ENCODE assay signal across 8 mouse cellular contexts in the genomic region with DNA sequence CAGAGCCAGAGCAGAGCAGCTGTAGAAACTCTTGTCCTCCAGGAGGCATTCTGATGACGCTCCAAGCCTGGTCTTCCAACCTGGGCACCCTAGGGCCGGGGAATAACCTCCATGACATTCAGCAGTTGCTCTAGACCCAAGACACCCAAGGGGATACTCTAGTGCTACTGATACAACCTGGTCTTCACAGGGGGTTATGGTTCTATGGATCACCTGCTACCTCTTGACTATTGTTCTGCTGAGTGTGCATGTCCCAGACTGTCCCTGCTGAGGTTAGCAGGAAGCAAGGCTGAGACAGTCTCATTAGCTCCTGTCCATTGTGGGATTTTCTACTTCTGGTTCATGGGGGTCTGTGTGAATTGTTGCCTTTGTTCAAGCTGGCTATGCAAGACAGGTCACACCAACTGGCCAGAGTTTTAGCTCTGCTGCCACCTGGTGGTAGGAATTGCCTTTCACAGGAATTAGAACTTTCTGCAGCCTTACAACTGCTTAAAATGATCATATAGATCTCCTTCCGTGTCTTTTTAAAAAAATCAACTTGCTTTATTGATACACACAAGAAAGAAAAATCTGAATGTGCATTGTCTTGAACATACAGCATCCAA. TPM values are rescaled to one million over a fixed set of nuclear protein-coding genes. Genes with fewer than 3 reads are reported as not detected.
DNase-seq lines count a peak whose midpoint lies in the region; ATAC-seq and TF ChIP-seq lines count a peak whose summit lies in the region.

No protein-coding gene starts in this region.

- no peak overlapping the region for H3K27ac ChIP-seq in forebrain, embryonic 14.5 days (ENCODE audit: low read depth, low read length)
- H3K27ac ChIP-seq in hindbrain, postnatal 0 days = no peak overlapping the region

- no peaks in the 10 kb centered on the region for H3K9me3 ChIP-seq in forebrain, embryonic 14.5 days (replicated peaks; ENCODE audit: control insufficient read depth, low read length)
- H3K9me3 ChIP-seq in hindbrain, postnatal 0 days (ENCODE audit: low read length) = no peaks in the 10 kb centered on the region

- H3K4me3 ChIP-seq in forebrain, embryonic 14.5 days (ENCODE audit: low read depth, low read length) = no peak overlapping the region
- no peak overlapping the region for H3K4me3 ChIP-seq in hindbrain, postnatal 0 days (ENCODE audit: low read length)

- H3K36me3 ChIP-seq in forebrain, embryonic 14.5 days (ENCODE audit: control insufficient read depth, insufficient read depth, low read length) = no peaks in the 10 kb centered on the region
- no peaks in the 10 kb centered on the region for H3K36me3 ChIP-seq in hindbrain, postnatal 0 days (ENCODE audit: insufficient read depth, low read length)

- no peak overlapping the region for H3K4me2 ChIP-seq in forebrain, embryonic 14.5 days (ENCODE audit: low read length)
- no peak overlapping the region for H3K4me2 ChIP-seq in hindbrain, postnatal 0 days (ENCODE audit: low read depth, low read length)

- H3K27me3 ChIP-seq in forebrain, embryonic 14.5 days (replicated peaks; ENCODE audit: control insufficient read depth, insufficient read depth, low read length) = no peaks in the 10 kb centered on the region
- H3K27me3 ChIP-seq in hindbrain, postnatal 0 days (ENCODE audit: insufficient read depth, low read length) = no peaks in the 10 kb centered on the region

- peak; percentile 83 for DNase-seq in NIH3T3 (ENCODE audit: low read depth)
- peak; percentile 37 for DNase-seq in c-Kit-positive CD71-positive TER-119-positive erythroid progenitor cells, embryonic 14.5 days (ENCODE audit: low spot score)
- DNase-seq in forebrain, embryonic 14.5 days (ENCODE audit: low spot score) = peak; percentile 85
- peak; percentile 93 for DNase-seq in hindbrain, postnatal 0 days (ENCODE audit: low spot score)
- DNase-seq in layer of hippocampus, postnatal 36 days = peak; percentile 50 to 65
- peak; percentile 45 to 49 for DNase-seq in right cerebral cortex, postnatal 36 days (ENCODE audit: low spot score in 2 of 2)
- DNase-seq in yolk sac, embryonic 10.5 days (ENCODE audit: low spot score) = peak; percentile 60

- H3K9ac ChIP-seq in forebrain, embryonic 14.5 days (ENCODE audit: low read length) = no peak overlapping the region
- H3K9ac ChIP-seq in hindbrain, postnatal 0 days (replicated peaks; ENCODE audit: low read length) = no peak overlapping the region

- WGBS in forebrain, embryonic 14.5 days = 58% methylated on average over 3 of the region's 3 CpGs
- WGBS in hindbrain, postnatal 0 days = 47% methylated on average over 3 of the region's 3 CpGs

- peak; percentile 93 for TF ChIP-seq CTCF in hindbrain, postnatal 0 days (IDR thresholded peaks at IDR 0.05; ENCODE audit: low read depth)

- ATAC-seq in forebrain, embryonic 14.5 days = peak; percentile 91
- peak; percentile 84 for ATAC-seq in hindbrain, postnatal 0 days
- ATAC-seq in megakaryocyte progenitor cell, adult 5-6 weeks (replicated peaks; ENCODE audit: poor library complexity) = peak; percentile 83

- no peaks in the 10 kb centered on the region for H3K4me1 ChIP-seq in forebrain, embryonic 14.5 days (ENCODE audit: control insufficient read depth, insufficient read depth, low read length)
- H3K4me1 ChIP-seq in hindbrain, postnatal 0 days (ENCODE audit: insufficient read depth, low read length) = no peaks in the 10 kb centered on the region

RNA-seq across cellular contexts. Expression of gene Tmed3, which starts 30.8 kb away (rescaled TPM):
- polyA plus RNA-seq in forebrain, embryonic 14.5 days (2014; fragmentation: Nextera tagmentation; extraction: Ambion mirVana) = 54.7 and 57.8 TPM in 2 replicates
- total RNA-seq in hindbrain, postnatal 0 days (2014; rRNA removed) = 68.2 and 70.4 TPM in 2 replicates
- polyA plus RNA-seq in hindbrain, postnatal 0 days (2015; fragmentation: Nextera tagmentation; extraction: Ambion mirVana) = 60.0 and 63.1 TPM in 2 replicates
- total RNA-seq in layer of hippocampus, postnatal 36 days (2021) = 10 to 100 TPM; 25.9 to 28.2 TPM
- total RNA-seq in megakaryocyte progenitor cell, adult 5-6 weeks (2015) = 322 and 358 TPM in 2 replicates
- total RNA-seq in megakaryocyte progenitor cell, adult 5-6 weeks (2017) = 264 and 336 TPM in 2 replicates

RNA-seq across cellular contexts. Expression of gene Minar1, which starts 51.2 kb away (rescaled TPM):
- 0.39 and 0.56 TPM in 2 replicates for polyA plus RNA-seq in forebrain, embryonic 14.5 days (2014; fragmentation: Nextera tagmentation; extraction: Ambion mirVana)
- 22.8 and 30.7 TPM in 2 replicates for total RNA-seq in hindbrain, postnatal 0 days (2014; rRNA removed)
- 6.8 TPM in 2 replicates for polyA plus RNA-seq in hindbrain, postnatal 0 days (2015; fragmentation: Nextera tagmentation; extraction: Ambion mirVana)
- total RNA-seq in layer of hippocampus, postnatal 36 days (2021) = 1 to 10 TPM; 2.7 to 2.8 TPM
- not detected in 2 replicates for total RNA-seq in megakaryocyte progenitor cell, adult 5-6 weeks (2015)
- not detected in 2 replicates for total RNA-seq in megakaryocyte progenitor cell, adult 5-6 weeks (2017)

Comparison
In these comparisons a context has a peak if more than half of its experiments do, and no peak if none do; other contexts are left out.
1. DNase-seq: peak in every context shown above with its lines; median percentile 93 in hindbrain, postnatal 0 days; 85 in forebrain, embryonic 14.5 days; 83 in NIH3T3; 60 in yolk sac, embryonic 10.5 days; 58 in layer of hippocampus, postnatal 36 days; 47 in right cerebral cortex, postnatal 36 days; 37 in c-Kit-positive CD71-positive TER-119-positive erythroid progenitor cells, embryonic 14.5 days.